Mouse (Mus musculus): Measurements from ENCODE around the gene Efcab6.

DNA sequence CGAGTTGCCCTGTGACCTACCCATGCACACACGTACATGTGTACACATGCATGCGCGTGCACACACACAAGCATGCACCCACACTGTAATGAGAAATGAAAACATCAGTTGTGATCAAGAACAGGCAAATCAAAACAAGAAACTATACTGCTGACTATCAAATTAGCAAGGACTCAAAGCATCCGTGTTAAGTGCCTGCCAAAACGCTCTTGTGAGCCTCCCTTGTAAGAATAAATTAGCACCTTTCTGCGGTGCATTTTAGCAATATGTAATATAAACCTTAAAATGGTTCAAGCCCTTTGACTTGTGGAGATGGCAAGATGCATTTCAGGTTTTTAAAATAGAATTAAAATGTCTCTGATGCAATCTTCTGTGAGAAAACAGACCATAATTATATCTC lies 108.2 kb downstream of the Efcab6 start:
- TF ChIP-seq CTCF (IDR thresholded peaks at IDR 0.05; ENCODE audit: low read depth) (no peak), EP300 (IDR thresholded peaks at IDR 0.05; ENCODE audit: low read depth) (no peak)

Data from liver, postnatal 0 days (tissue).